Mouse (Mus musculus) neural tube, embryonic 11.5 days (tissue): ENCODE measurements around the gene Dnaja1. TPM values are rescaled to one million over a fixed set of nuclear protein-coding genes. Genes with fewer than 3 reads are reported as not detected.

ENCODE experiments used
- ATAC-seq: fragments of 200-750 bp; cut with Nextera tagmentation; 2 replicates; pipeline ENCODE4 v1.8.0; 2017; ENCODE audit warnings: moderate number of reproducible peaks, mild to moderate bottlenecking, moderate TSS enrichment, moderate library complexity; ENCODE audit not compliant: insufficient read depth, low FRiP score, low TSS enrichment
- DNase-seq: peaks from one replicate; pipeline ENCODE4 v3.0.0-alpha.2; 2015; ENCODE audit warnings: low spot score
- H3K27ac ChIP-seq: fragments of 300-500 bp; sonication (generic); 2 replicates; pipeline ENCODE4 v1.5.1; 2014; ENCODE audit warnings: low read depth, mild to moderate bottlenecking, low read length
- H3K27me3 ChIP-seq: fragments of 300-500 bp; sonication (generic); 2 replicates; pipeline ENCODE4 v1.6.1; 2014; ENCODE audit warnings: mild to moderate bottlenecking, low read length, mixed read lengths; ENCODE audit not compliant: control insufficient read depth, insufficient read depth
- H3K36me3 ChIP-seq: fragments of 300-500 bp; sonication (generic); 2 replicates; pipeline ENCODE4 v1.6.1; 2014; ENCODE audit warnings: mild to moderate bottlenecking, low read length, moderate library complexity, mixed read lengths; ENCODE audit not compliant: control insufficient read depth, insufficient read depth
- H3K4me1 ChIP-seq: fragments of 300-500 bp; sonication (generic); 2 replicates; pipeline ENCODE4 v1.6.1; 2014; ENCODE audit warnings: low read length, mixed read lengths; ENCODE audit not compliant: control insufficient read depth, insufficient read depth
- H3K4me2 ChIP-seq: fragments of 300-500 bp; sonication (generic); 2 replicates; pipeline ENCODE4 v1.6.1; 2014; ENCODE audit warnings: low read depth, mild to moderate bottlenecking, moderate library complexity
- H3K4me3 ChIP-seq: fragments of 300-500 bp; sonication (generic); 2 replicates; pipeline ENCODE4 v1.5.1; 2014; ENCODE audit warnings: low read depth, low read length
- H3K9ac ChIP-seq: fragments of 300-500 bp; sonication (generic); 2 replicates; pipeline ENCODE4 v1.6.1; 2014; ENCODE audit warnings: mild to moderate bottlenecking, low read length
- H3K9me3 ChIP-seq: fragments of 300-500 bp; sonication (generic); 2 replicates; pipeline ENCODE4 v1.6.1; 2016; ENCODE audit warnings: low read length; ENCODE audit not compliant: control insufficient read depth
- WGBS: fragments of 180-500 bp; shearing (Covaris S2); extraction: QIAGEN DNeasy Blood & Tissue Kit; methylation state at CpG from one replicate; pipeline ENCODE4 v1.1.7; 2014; 5-methylcytosine and 5-hydroxymethylcytosine counted together
- polyA plus RNA-seq: library from polyadenylated mRNA; unstranded; fragments of >200 nt; fragmentation: Nextera tagmentation; extraction: Ambion mirVana; gene quantifications from 2 replicates; pipeline ENCODE4 v1.2.1, GENCODE M21; 2014

Dnaja1 gene
- polyA plus RNA-seq, 1 experiment from 2014 or later = 694 TPM

- 23% methylated on average over 12 of the region's 12 CpGs for WGBS
These were observed 52.6 kb downstream of the Dnaja1 start for GRCm38 (mm10) chr4:40774279-40775259.

GRCm38 (mm10) chr4:40776416-40776815 lies 54.5 kb downstream of the Dnaja1 start:
- Histone ChIP-seq H3K27ac (no peak overlapping the region), H3K4me1 (no peaks in the 10 kb centered on the region), H3K27me3 (no peaks in the 10 kb centered on the region), H3K4me2 (no peak overlapping the region), H3K9me3 (no peaks in the 10 kb centered on the region), H3K4me3 (no peak overlapping the region), H3K36me3 (no peaks in the 10 kb centered on the region), H3K9ac (no peak overlapping the region)
- WGBS = 83% methylated on average over 4 of the region's 4 CpGs
- DNase-seq (no peak), ATAC-seq (no peak)

More at GRCm38 (mm10) chr4:40774279-40775259, 52.6 kb downstream of the Dnaja1 start:
- H3K4me3 ChIP-seq = no peak overlapping the region
- ATAC-seq = peak; percentile 24
- no peaks in the 10 kb centered on the region for H3K27me3 ChIP-seq
- no peaks in the 10 kb centered on the region for H3K9me3 ChIP-seq
- DNase-seq = peak; percentile 80
- peak overlapping the region; percentile 20 for H3K4me2 ChIP-seq
- no peaks in the 10 kb centered on the region for H3K36me3 ChIP-seq
- no peak overlapping the region for H3K9ac ChIP-seq
- H3K4me1 ChIP-seq = no peaks in the 10 kb centered on the region
- H3K27ac ChIP-seq = no peak overlapping the region

GRCm38 (mm10) chr4:40777116-40777515 lies 55.2 kb downstream of the Dnaja1 start:
- H3K9me3 ChIP-seq = no peaks in the 10 kb centered on the region
- no peak overlapping the region for H3K27ac ChIP-seq
- 15% methylated on average over 2 of the region's 2 CpGs for WGBS
- ATAC-seq (no peak), DNase-seq (no peak)
- H3K4me1 ChIP-seq = no peaks in the 10 kb centered on the region
- no peaks in the 10 kb centered on the region for H3K36me3 ChIP-seq
- H3K9ac ChIP-seq = no peak overlapping the region
- no peak overlapping the region for H3K4me2 ChIP-seq
- H3K4me3 ChIP-seq = no peak overlapping the region
- no peaks in the 10 kb centered on the region for H3K27me3 ChIP-seq

GRCm38 (mm10) chr4:40778656-40779055 lies 56.7 kb downstream of the Dnaja1 start:
- WGBS = 89% methylated on average over 6 of the region's 6 CpGs
- Histone ChIP-seq H3K4me3 (no peak overlapping the region), H3K27me3 (no peaks in the 10 kb centered on the region), H3K36me3 (no peaks in the 10 kb centered on the region), H3K9ac (no peak overlapping the region), H3K27ac (no peak overlapping the region), H3K9me3 (no peaks in the 10 kb centered on the region), H3K4me1 (no peaks in the 10 kb centered on the region), H3K4me2 (no peak overlapping the region)
- DNase-seq (no peak), ATAC-seq (no peak)

- H3K4me3 ChIP-seq = no peak overlapping the region
- no peak overlapping the region for H3K27ac ChIP-seq
- no peaks in the 10 kb centered on the region for H3K9me3 ChIP-seq
- 32% methylated on average over 3 of the region's 3 CpGs for WGBS
- no peaks in the 10 kb centered on the region for H3K4me1 ChIP-seq
- DNase-seq (no peak), ATAC-seq (no peak)
- H3K4me2 ChIP-seq = no peak overlapping the region
- no peak overlapping the region for H3K9ac ChIP-seq
- H3K27me3 ChIP-seq = no peaks in the 10 kb centered on the region
- no peaks in the 10 kb centered on the region for H3K36me3 ChIP-seq
These were observed 59.2 kb downstream of the Dnaja1 start for GRCm38 (mm10) chr4:40781143-40781542.

- Histone ChIP-seq H3K36me3 (no peaks in the 10 kb centered on the region), H3K4me3 (no peak overlapping the region), H3K9ac (no peak overlapping the region), H3K27me3 (no peaks in the 10 kb centered on the region), H3K27ac (no peak overlapping the region), H3K4me2 (no peak overlapping the region), H3K9me3 (no peaks in the 10 kb centered on the region), H3K4me1 (no peaks in the 10 kb centered on the region)
- ATAC-seq = no peak
- 65% methylated on average over 8 of the region's 8 CpGs for WGBS
- DNase-seq = no peak
These were observed 60.0 kb downstream of the Dnaja1 start for GRCm38 (mm10) chr4:40781797-40782495.

- no peaks in the 10 kb centered on the region for H3K36me3 ChIP-seq
- no peaks in the 10 kb centered on the region for H3K9me3 ChIP-seq
- H3K4me1 ChIP-seq = no peaks in the 10 kb centered on the region
- DNase-seq (no peak), ATAC-seq (no peak)
- no peaks in the 10 kb centered on the region for H3K27me3 ChIP-seq
- no peak overlapping the region for H3K27ac ChIP-seq
- no peak overlapping the region for H3K4me2 ChIP-seq
- 93% methylated on average over 4 of the region's 4 CpGs for WGBS
- H3K9ac ChIP-seq = no peak overlapping the region
- H3K4me3 ChIP-seq = no peak overlapping the region
These were observed 61.1 kb downstream of the Dnaja1 start for GRCm38 (mm10) chr4:40783049-40783448.

- no peak overlapping the region for H3K4me3 ChIP-seq
- no peaks in the 10 kb centered on the region for H3K9me3 ChIP-seq
- ATAC-seq (no peak), DNase-seq (no peak)
- no peaks in the 10 kb centered on the region for H3K27me3 ChIP-seq
- WGBS = 87% methylated on average over 10 of the region's 10 CpGs
- H3K36me3 ChIP-seq = no peaks in the 10 kb centered on the region
- H3K9ac ChIP-seq = no peak overlapping the region
- H3K4me2 ChIP-seq = no peak overlapping the region
- no peak overlapping the region for H3K27ac ChIP-seq
- no peaks in the 10 kb centered on the region for H3K4me1 ChIP-seq
These were observed 62.7 kb downstream of the Dnaja1 start for GRCm38 (mm10) chr4:40784556-40785169.
